Mouse (Mus musculus): Measurements from ENCODE around the gene Insl5. TPM values are rescaled to one million over a fixed set of nuclear protein-coding genes. Genes with fewer than 3 reads are reported as not detected.

The Insl5 gene
- total and polyA plus RNA-seq, 2 experiments from 2014 or later, result 0.54 TPM; not detected in 1

GRCm38 (mm10) chr4:102978440-102978839, 48.2 kb downstream of the Insl5 start, which contains the start of gene Tctex1d1:
Gene Tctex1d1 (plus strand): TSS chr4:102978606.
- peak within 1 kb of the TSS; percentile 31 for H3K4me3 ChIP-seq (ENCODE audit: low read depth, low read length)
- no peak for TF ChIP-seq CTCF (IDR thresholded peaks at IDR 0.05)
- H3K27ac ChIP-seq (ENCODE audit: low read depth, low read length), result no peak within 1 kb of the TSS
- H3K9me3 ChIP-seq (ENCODE audit: low read length), result no peaks in the 10 kb centered on the region
- no peaks in the 10 kb centered on the region for H3K36me3 ChIP-seq (ENCODE audit: insufficient read depth, low read length)
- peak within 1 kb of the TSS; percentile 71 for H3K4me2 ChIP-seq (ENCODE audit: low read depth, low read length, poor library complexity, severe bottlenecking)
- H3K9ac ChIP-seq (replicated peaks; ENCODE audit: low read length, poor library complexity, severe bottlenecking), result no peak within 1 kb of the TSS
- peaks cover 7% of the 10 kb centered on the region; the same call in 1 of the 2 replicates for H3K4me1 ChIP-seq (ENCODE audit: insufficient read depth, low read length)
- peak; percentile 58; the same call in 1 of the 2 replicates for ATAC-seq (ENCODE audit: low FRiP score)
- WGBS, result 4% methylated on average over 13 of the region's 13 CpGs
- peak; percentile 59 for DNase-seq (ENCODE audit: low spot score)
- no peaks in the 10 kb centered on the region for H3K27me3 ChIP-seq (ENCODE audit: insufficient read depth, low read length)

- DNase-seq (ENCODE audit: low spot score), result peak; percentile 26
- 14% methylated on average over 16 of the region's 16 CpGs for WGBS
Observed at GRCm38 (mm10) chr4:102977778-102978321, 48.8 kb downstream of the Insl5 start.

GRCm38 (mm10) chr4:102976290-102977275, 50.1 kb downstream of the Insl5 start:
- Histone ChIP-seq H3K4me2 (ENCODE audit: low read depth, low read length, poor library complexity, severe bottlenecking) (no peak overlapping the region), H3K27me3 (ENCODE audit: insufficient read depth, low read length) (no peaks in the 10 kb centered on the region), H3K27ac (ENCODE audit: low read depth, low read length) (no peak overlapping the region), H3K9ac (replicated peaks; ENCODE audit: low read length, poor library complexity, severe bottlenecking) (no peak overlapping the region), H3K4me1 (ENCODE audit: insufficient read depth, low read length) (peaks cover 7% of the 10 kb centered on the region; the same call in 1 of the 2 replicates), H3K36me3 (ENCODE audit: insufficient read depth, low read length) (no peaks in the 10 kb centered on the region), H3K9me3 (ENCODE audit: low read length) (no peaks in the 10 kb centered on the region), H3K4me3 (ENCODE audit: low read depth, low read length) (no peak overlapping the region)
- 20% methylated on average over 12 of the region's 12 CpGs for WGBS
- no peak for TF ChIP-seq CTCF (IDR thresholded peaks at IDR 0.05)
- DNase-seq (ENCODE audit: low spot score) (no peak), ATAC-seq (ENCODE audit: low FRiP score) (no peak)

More at GRCm38 (mm10) chr4:102977778-102978321, 48.8 kb downstream of the Insl5 start:
- H3K4me3 ChIP-seq (ENCODE audit: low read depth, low read length), result peak overlapping the region; percentile 12; the same call in 1 of the 2 replicates
- H3K36me3 ChIP-seq (ENCODE audit: insufficient read depth, low read length), result no peaks in the 10 kb centered on the region
- no peak overlapping the region for H3K9ac ChIP-seq (replicated peaks; ENCODE audit: low read length, poor library complexity, severe bottlenecking)
- no peak overlapping the region for H3K27ac ChIP-seq (ENCODE audit: low read depth, low read length)
- no peak for ATAC-seq (ENCODE audit: low FRiP score)
- no peaks in the 10 kb centered on the region for H3K9me3 ChIP-seq (ENCODE audit: low read length)
- no peak for TF ChIP-seq CTCF (IDR thresholded peaks at IDR 0.05)
- peaks cover 7% of the 10 kb centered on the region; the same call in 1 of the 2 replicates for H3K4me1 ChIP-seq (ENCODE audit: insufficient read depth, low read length)
- peak overlapping the region; percentile 71 for H3K4me2 ChIP-seq (ENCODE audit: low read depth, low read length, poor library complexity, severe bottlenecking)
- no peaks in the 10 kb centered on the region for H3K27me3 ChIP-seq (ENCODE audit: insufficient read depth, low read length)

GRCm38 (mm10) chr4:102974172-102974571, 52.5 kb downstream of the Insl5 start:
- Histone ChIP-seq H3K27ac (ENCODE audit: low read depth, low read length) (no peak overlapping the region), H3K9ac (replicated peaks; ENCODE audit: low read length, poor library complexity, severe bottlenecking) (no peak overlapping the region), H3K4me1 (ENCODE audit: insufficient read depth, low read length) (peaks cover 7% of the 10 kb centered on the region; the same call in 1 of the 2 replicates), H3K27me3 (ENCODE audit: insufficient read depth, low read length) (no peaks in the 10 kb centered on the region), H3K9me3 (ENCODE audit: low read length) (no peaks in the 10 kb centered on the region), H3K4me3 (ENCODE audit: low read depth, low read length) (no peak overlapping the region), H3K4me2 (ENCODE audit: low read depth, low read length, poor library complexity, severe bottlenecking) (no peak overlapping the region), H3K36me3 (ENCODE audit: insufficient read depth, low read length) (no peaks in the 10 kb centered on the region)
- no peak for DNase-seq (ENCODE audit: low spot score)
- 74% methylated on average over 5 of the region's 5 CpGs for WGBS
- no peak for ATAC-seq (ENCODE audit: low FRiP score)
- TF ChIP-seq CTCF (IDR thresholded peaks at IDR 0.05), result no peak

- no peak overlapping the region for H3K4me3 ChIP-seq (ENCODE audit: low read depth, low read length)
- H3K4me2 ChIP-seq (ENCODE audit: low read depth, low read length, poor library complexity, severe bottlenecking), result no peak overlapping the region
- peaks cover 9% of the 10 kb centered on the region; the same call in 1 of the 2 replicates for H3K36me3 ChIP-seq (ENCODE audit: insufficient read depth, low read length)
- no peaks in the 10 kb centered on the region for H3K4me1 ChIP-seq (ENCODE audit: insufficient read depth, low read length)
- no peak overlapping the region for H3K9ac ChIP-seq (replicated peaks; ENCODE audit: low read length, poor library complexity, severe bottlenecking)
- no peaks in the 10 kb centered on the region for H3K9me3 ChIP-seq (ENCODE audit: low read length)
- no peaks in the 10 kb centered on the region for H3K27me3 ChIP-seq (ENCODE audit: insufficient read depth, low read length)
- ATAC-seq (ENCODE audit: low FRiP score), result no peak
- 72% methylated on average over 3 of the region's 3 CpGs for WGBS
- no peak overlapping the region for H3K27ac ChIP-seq (ENCODE audit: low read depth, low read length)
- TF ChIP-seq CTCF (IDR thresholded peaks at IDR 0.05), result no peak
- DNase-seq (ENCODE audit: low spot score), result no peak
Observed at GRCm38 (mm10) chr4:102972071-102972470, 54.6 kb downstream of the Insl5 start.

Data from midbrain, postnatal 0 days (tissue).